Mouse (Mus musculus) thymus, adult 2 months (tissue): Measurements from ENCODE around the gene Sp3.

Experiments used
- CTCF ChIP-seq: fragments of 200-500 bp; IDR thresholded peaks from 2 replicates; pipeline ENCODE4 v1.5.1; 2012; ENCODE audit warnings: mild to moderate bottlenecking, control low read depth, low read length, moderate library complexity, borderline replicate concordance; ENCODE audit not compliant: control insufficient read depth, poor library complexity, insufficient read depth; ENCODE audit errors: extremely low read depth
- POLR2A ChIP-seq: fragments of 200-500 bp; IDR thresholded peaks from 2 replicates; pipeline ENCODE4 v1.6.1; 2012; ENCODE audit warnings: mild to moderate bottlenecking, low read length, control low read depth, moderate library complexity; ENCODE audit not compliant: control insufficient read depth, poor library complexity, insufficient read depth; ENCODE audit errors: extremely low read depth

DNA sequence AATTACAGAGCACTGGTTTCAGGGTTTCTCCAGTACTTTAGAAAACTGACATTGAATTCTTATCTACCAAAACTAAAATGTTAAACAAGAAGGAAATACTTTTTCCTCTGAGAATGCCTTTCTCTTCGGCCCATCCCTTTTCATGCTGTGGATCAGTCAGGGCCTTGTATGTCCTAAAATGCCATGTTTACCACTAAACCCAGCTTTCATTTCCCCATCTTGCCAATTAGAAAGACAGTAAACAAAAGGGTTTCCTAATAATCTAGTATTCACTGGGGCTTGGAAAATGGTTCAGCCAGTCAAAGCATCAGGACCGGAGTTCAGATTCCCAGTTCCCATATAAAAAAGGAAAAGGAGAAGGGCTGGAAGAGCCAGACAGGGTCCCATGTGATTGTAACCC, 14.8 kb downstream of the Sp3 start:
- no peak for TF ChIP-seq CTCF
- TF ChIP-seq POLR2A, result no peak
